Mouse (Mus musculus) spleen, adult 2 months (tissue): ENCODE results near the gene 2210011C24Rik.

Experiments used
- CTCF ChIP-seq: fragments of 200-500 bp; IDR thresholded peaks from 2 replicates; pipeline ENCODE4 v1.5.1; 2011; ENCODE audit warnings: mild to moderate bottlenecking, inconsistent platforms; ENCODE audit not compliant: insufficient read depth, insufficient read length, insufficient replicate concordance; ENCODE audit errors: extremely low read depth
- POLR2A ChIP-seq: fragments of 200-500 bp; IDR thresholded peaks from 2 replicates; pipeline ENCODE4 v1.6.1; 2011; ENCODE audit warnings: low read depth, low read length, inconsistent platforms

DNA sequence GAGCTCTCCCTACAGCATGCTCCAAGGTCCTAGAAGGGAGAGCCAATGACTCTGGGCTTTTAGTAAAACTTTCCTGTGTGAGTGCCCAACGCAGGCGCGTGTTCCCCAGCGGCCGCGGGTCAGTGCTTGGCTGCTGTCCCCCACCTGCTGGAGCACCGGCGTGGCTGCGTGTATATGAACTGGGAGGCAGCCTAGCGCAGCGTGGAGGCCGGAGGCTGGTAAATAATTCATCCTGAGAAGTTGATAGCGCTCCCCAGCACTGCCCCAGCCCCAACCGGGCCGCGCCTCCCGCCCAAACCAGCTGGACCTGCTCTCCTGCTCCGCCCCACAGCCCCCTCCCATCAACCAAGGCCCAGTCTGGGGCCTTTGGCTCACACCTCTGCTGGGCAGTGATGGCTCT is 9.1 kb upstream of the 2210011C24Rik start, which contains the start of gene Palm3:
- TF ChIP-seq CTCF (no peak), POLR2A (no peak)
